Mouse (Mus musculus) lung, adult 2 months (tissue): ENCODE data around the gene Sptlc2.

ENCODE experiments used
- CTCF ChIP-seq: fragments of 200-500 bp; IDR thresholded peaks from 2 replicates; pipeline ENCODE4 v1.5.1; 2011; ENCODE audit warnings: mild to moderate bottlenecking, low read length, control low read depth; ENCODE audit not compliant: insufficient read depth
- POLR2A ChIP-seq: fragments of 200-500 bp; IDR thresholded peaks from 2 replicates; pipeline ENCODE4 v1.6.1; 2011; ENCODE audit warnings: low read depth, mild to moderate bottlenecking, control low read depth, low read length, borderline replicate concordance; ENCODE audit errors: extremely low read depth

DNA sequence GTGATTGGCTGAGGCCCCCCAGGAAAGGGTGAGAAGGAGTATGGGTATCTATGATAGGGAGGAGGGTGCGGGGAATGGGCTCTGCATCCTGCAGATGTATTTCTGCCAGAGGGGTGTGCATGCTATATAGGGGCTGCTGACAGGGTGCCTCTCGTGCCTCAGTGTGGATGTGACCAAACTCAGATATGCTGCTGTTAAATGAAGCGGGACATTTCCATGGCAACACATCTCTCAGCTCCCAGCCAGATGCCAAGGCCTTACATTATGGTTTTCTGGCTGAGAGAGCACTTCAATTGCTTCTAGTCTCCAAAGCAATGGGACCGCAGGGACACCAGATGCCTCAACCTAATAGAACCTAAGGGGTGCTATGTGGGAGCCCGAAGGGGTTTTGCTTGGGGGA, 30.8 kb upstream of the Sptlc2 start:
- TF ChIP-seq CTCF (no peak), POLR2A (no peak)
